In the genomic region with DNA sequence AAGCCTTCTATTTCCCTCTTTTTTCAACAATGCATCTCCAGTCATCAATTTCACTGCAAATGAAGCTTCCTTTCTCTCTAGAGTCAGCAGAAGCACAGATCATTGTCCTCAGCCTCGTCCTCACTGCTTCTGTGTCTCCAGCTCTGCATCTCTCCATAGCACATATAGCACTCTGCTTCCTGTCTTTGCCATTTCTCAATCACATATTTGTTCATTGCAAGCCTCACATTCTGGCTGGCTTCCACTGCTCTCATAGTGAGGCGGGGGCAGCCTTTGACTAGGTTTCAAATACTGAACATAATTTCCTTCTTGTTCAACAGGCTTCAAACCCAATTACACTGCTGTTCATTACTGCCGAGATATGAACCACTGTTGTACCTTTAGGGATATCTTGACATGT, we compare ENCODE assay signal across 24 mouse cellular contexts.
"Had no signal": no experiment of that assay in that cellular context is flagged by ENCODE, and none has a peak within 500 bp of the region (broad histone marks: within the 10 kb centered on the region; RNA-seq: fewer than 3 reads in every experiment).

No protein-coding gene starts in this region.

- H3K27me3 ChIP-seq: heart, embryonic 12.5 days; hindbrain, embryonic 13.5 days; intestine, embryonic 15.5 days; limb, embryonic 12.5 days had no signal

- DNase-seq: gastrocnemius, adult 2 months; gastrocnemius, postnatal 10 days; gastrocnemius, postnatal 25 days; heart, adult 18-20 months; heart, postnatal 10 days; heart, postnatal 4 days; kidney, adult 18-20 months; kidney, adult 8-10 months; kidney, postnatal 10 days; kidney, postnatal 25 days; kidney, postnatal 4 days; liver had no signal

- H3K4me1 ChIP-seq: heart, embryonic 10.5 days; heart, embryonic 12.5 days; hindbrain, embryonic 10.5 days; hindbrain, embryonic 13.5 days; intestine, embryonic 15.5 days; limb, embryonic 10.5 days; limb, embryonic 12.5 days had no signal

- H3K4me2 ChIP-seq: heart, embryonic 12.5 days; hindbrain, embryonic 13.5 days; intestine, embryonic 15.5 days; limb, embryonic 12.5 days had no signal

- H3K4me3 ChIP-seq: gastrocnemius, adult 2 months; heart, embryonic 10.5 days; heart, embryonic 12.5 days; hindbrain, embryonic 10.5 days; hindbrain, embryonic 13.5 days; intestine, embryonic 15.5 days; layer of hippocampus, adult 2 months; left cerebral cortex, adult 2 months; limb, embryonic 10.5 days; limb, embryonic 12.5 days had no signal

- ATAC-seq: hindbrain, embryonic 16.5 days; inflammation-experienced regulatory T-cells, adult 6 months; intestine, embryonic 15.5 days; intestine, postnatal 0 days had no signal

- H3K27ac ChIP-seq: gastrocnemius, adult 2 months; heart, embryonic 10.5 days; hindbrain, embryonic 10.5 days; hindbrain, embryonic 13.5 days; intestine, embryonic 15.5 days; layer of hippocampus, adult 2 months; left cerebral cortex, adult 2 months; limb, embryonic 10.5 days; limb, embryonic 12.5 days had no signal

- H3K9me3 ChIP-seq: heart, embryonic 10.5 days; heart, embryonic 12.5 days; hindbrain, embryonic 10.5 days; hindbrain, embryonic 13.5 days; intestine, embryonic 15.5 days; limb, embryonic 10.5 days; limb, embryonic 12.5 days had no signal

- H3K36me3 ChIP-seq: heart, embryonic 10.5 days; heart, embryonic 12.5 days; hindbrain, embryonic 10.5 days; hindbrain, embryonic 13.5 days; intestine, embryonic 15.5 days; limb, embryonic 10.5 days; limb, embryonic 12.5 days had no signal

- H3K9ac ChIP-seq: heart, embryonic 12.5 days; hindbrain, embryonic 13.5 days; intestine, embryonic 15.5 days; limb, embryonic 12.5 days had no signal
